Mouse (Mus musculus) urinary bladder, postnatal 10 days (tissue): ENCODE data around the gene Serpina1e.

ENCODE experiments used
- DNase-seq: peaks from one replicate; pipeline ENCODE4 v3.0.0; 2022; ENCODE audit warnings: low spot score

Gene Serpina1e

GRCm38 (mm10) chr12:103958798-103959197 is at the start of gene Serpina1e:
Gene Serpina1e, minus strand, starts transcription at chr12:103958975.
- DNase-seq, result no peak

GRCm38 (mm10) chr12:104004689-104005088 is 45.9 kb upstream of the Serpina1e start:
- DNase-seq, result no peak

- DNase-seq, result no peak
These were observed 44.5 kb upstream of the Serpina1e start for GRCm38 (mm10) chr12:104003238-104003612.

- no peak for DNase-seq
These were observed 43.9 kb upstream of the Serpina1e start for GRCm38 (mm10) chr12:104002569-104003237.

GRCm38 (mm10) chr12:104000594-104000993 is 41.8 kb upstream of the Serpina1e start:
- no peak for DNase-seq

GRCm38 (mm10) chr12:103999611-104000010 is 40.8 kb upstream of the Serpina1e start:
- DNase-seq, result no peak

- no peak for DNase-seq
These were observed 37.7 kb upstream of the Serpina1e start for GRCm38 (mm10) chr12:103996513-103996912.

- DNase-seq, result no peak
These were observed 36.7 kb upstream of the Serpina1e start for GRCm38 (mm10) chr12:103995292-103996072.

- DNase-seq, result no peak
These were observed 34.2 kb upstream of the Serpina1e start for GRCm38 (mm10) chr12:103992945-103993344.

GRCm38 (mm10) chr12:103989857-103990256 is 31.1 kb upstream of the Serpina1e start, which contains the start of gene Serpina11:
Gene Serpina11, minus strand, starts transcription at chr12:103989957.
- DNase-seq, result no peak

- DNase-seq, result no peak
These were observed 30.7 kb upstream of the Serpina1e start for GRCm38 (mm10) chr12:103989514-103989767.

- no peak for DNase-seq
These were observed 30.2 kb upstream of the Serpina1e start for GRCm38 (mm10) chr12:103988754-103989513.

- no peak for DNase-seq
These were observed 27.1 kb upstream of the Serpina1e start for GRCm38 (mm10) chr12:103985868-103986267.

GRCm38 (mm10) chr12:103984935-103985334 is 26.2 kb upstream of the Serpina1e start:
- no peak for DNase-seq

- DNase-seq, result no peak
These were observed 23.0 kb upstream of the Serpina1e start for GRCm38 (mm10) chr12:103981646-103982360.

GRCm38 (mm10) chr12:103978294-103978693 is 19.5 kb upstream of the Serpina1e start:
- no peak for DNase-seq

GRCm38 (mm10) chr12:103977846-103978245 is 19.1 kb upstream of the Serpina1e start:
- no peak for DNase-seq

- no peak for DNase-seq
These were observed 18.3 kb upstream of the Serpina1e start for GRCm38 (mm10) chr12:103977060-103977459.

GRCm38 (mm10) chr12:103971080-103971479 is 12.3 kb upstream of the Serpina1e start:
- no peak for DNase-seq

- no peak for DNase-seq
These were observed 10.9 kb upstream of the Serpina1e start for GRCm38 (mm10) chr12:103969577-103970116.

GRCm38 (mm10) chr12:103966761-103967160 is 8.0 kb upstream of the Serpina1e start:
- DNase-seq, result no peak

- no peak for DNase-seq
These were observed 4.5 kb upstream of the Serpina1e start for GRCm38 (mm10) chr12:103963288-103963687.
